Mouse (Mus musculus) heart, postnatal 0 days (tissue): ENCODE results near the gene Gprc5b. TPM values are rescaled to one million over a fixed set of nuclear protein-coding genes. Genes with fewer than 3 reads are reported as not detected.

ENCODE experiments used
- ATAC-seq: fragments of 200-750 bp; cut with Nextera tagmentation; 2 replicates; pipeline ENCODE4 v1.8.0; 2017; ENCODE audit warnings: low read depth, moderate number of reproducible peaks, moderate library complexity; ENCODE audit not compliant: insufficient read depth
- DNase-seq: peaks from one replicate; pipeline ENCODE4 v3.0.0-alpha.2; 2016; ENCODE audit warnings: low spot score
- H3K27ac ChIP-seq: fragments of 300-500 bp; sonication (generic); 2 replicates; pipeline ENCODE4 v1.5.1; 2014; ENCODE audit warnings: low read depth, mild to moderate bottlenecking
- H3K27me3 ChIP-seq: fragments of 300-500 bp; sonication (generic); 2 replicates; pipeline ENCODE4 v1.6.1; 2014; ENCODE audit warnings: low read length, mixed read lengths; ENCODE audit not compliant: control insufficient read depth, insufficient read depth
- H3K36me3 ChIP-seq: fragments of 300-500 bp; sonication (generic); replicated peaks from 2 replicates; pipeline ENCODE4 v1.6.1; 2014; ENCODE audit warnings: low read length, mixed read lengths; ENCODE audit not compliant: control insufficient read depth, insufficient read depth
- H3K4me1 ChIP-seq: fragments of 300-500 bp; sonication (generic); 2 replicates; pipeline ENCODE4 v1.6.1; 2014; ENCODE audit warnings: antibody characterized with exemption; ENCODE audit not compliant: control insufficient read depth, insufficient read depth
- H3K4me2 ChIP-seq: fragments of 300-500 bp; sonication (generic); 2 replicates; pipeline ENCODE4 v1.6.1; 2014; ENCODE audit warnings: low read depth, mild to moderate bottlenecking, low read length, moderate library complexity
- H3K4me3 ChIP-seq: fragments of 300-500 bp; sonication (generic); 2 replicates; pipeline ENCODE4 v1.5.1; 2014; ENCODE audit warnings: low read depth, low read length
- H3K9ac ChIP-seq: fragments of 300-500 bp; sonication (generic); replicated peaks from 2 replicates; pipeline ENCODE4 v1.6.1; 2014; ENCODE audit warnings: low read depth, low read length, mixed read lengths
- H3K9me3 ChIP-seq: fragments of 300-500 bp; sonication (generic); replicated peaks from 2 replicates; pipeline ENCODE4 v1.6.1; 2016; ENCODE audit warnings: low read length; ENCODE audit not compliant: control insufficient read depth
- CTCF ChIP-seq: IDR thresholded peaks from 2 replicates; pipeline ENCODE4 v1.5.1; 2016; ENCODE audit warnings: antibody characterized with exemption, control low read depth, low read depth
- EP300 ChIP-seq: IDR thresholded peaks from 2 replicates; pipeline ENCODE4 v1.6.1; 2016; ENCODE audit warnings: antibody characterized with exemption, low read depth
- WGBS: fragments of 180-500 bp; shearing (Covaris S2); extraction: QIAGEN DNeasy Blood & Tissue Kit; methylation state at CpG from one replicate; pipeline ENCODE4 v1.1.7; 2014; 5-methylcytosine and 5-hydroxymethylcytosine counted together
- polyA plus RNA-seq: library from polyadenylated mRNA; unstranded; fragments of >200 nt; fragmentation: Nextera tagmentation; extraction: Ambion mirVana; gene quantifications from 2 replicates; pipeline ENCODE4 v1.2.1, GENCODE M21; 2015
- total RNA-seq: library from RNA; depleted of rRNA; stranded (reverse); fragments of >200 nt; gene quantifications from 2 replicates; pipeline ENCODE4 v1.2.3, GENCODE M21; 2014; ENCODE audit warnings: low replicate concordance

The Gprc5b gene
- total and polyA plus RNA-seq, 2 experiments from 2014 or later, result 3.9 to 39.7 TPM

DNA sequence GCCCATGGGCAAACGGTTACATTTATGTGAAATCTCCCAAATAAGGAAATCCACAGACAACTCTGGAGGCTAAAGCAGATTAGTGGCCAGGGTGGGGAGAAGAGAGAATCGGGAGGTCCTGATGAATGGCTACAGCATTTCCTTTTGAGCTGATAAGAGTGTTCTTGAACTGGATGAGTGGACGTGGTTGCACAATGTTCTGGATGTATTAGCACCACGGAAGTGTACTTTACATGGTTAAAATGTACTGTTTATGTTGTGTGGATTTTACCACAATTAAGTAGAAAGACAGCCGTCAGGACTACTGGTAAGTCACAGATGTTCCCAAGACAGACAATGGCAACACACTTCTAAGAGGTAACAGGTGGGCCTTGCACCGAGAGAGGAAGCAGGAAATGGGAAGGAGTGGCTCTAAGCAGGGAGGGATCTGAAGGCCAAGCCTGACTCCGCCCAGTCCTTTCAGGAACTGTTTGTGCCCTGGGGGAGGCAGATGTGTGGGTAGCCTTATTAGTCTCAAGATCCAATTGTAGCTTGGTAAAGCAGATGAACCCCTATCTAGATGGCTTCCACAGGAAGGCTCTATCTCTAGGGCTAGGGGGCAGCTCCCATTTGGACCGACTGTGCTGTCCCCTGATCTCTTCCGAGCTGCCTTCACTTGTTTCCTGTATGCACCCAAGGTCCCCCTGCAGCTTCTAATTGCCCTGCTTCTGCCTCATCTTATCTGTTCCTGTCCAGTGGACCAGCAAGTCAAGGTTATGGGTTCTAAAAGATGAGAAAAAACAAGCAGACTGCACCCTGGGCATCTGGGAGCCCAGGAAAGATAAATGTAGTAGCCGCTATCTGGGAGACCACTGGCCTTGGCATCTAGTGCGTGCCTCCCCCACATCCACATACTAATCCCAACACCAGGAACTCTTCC is 57.3 kb downstream of the Gprc5b start:
- Histone ChIP-seq H3K4me3 (no peak overlapping the region), H3K27me3 (no peaks in the 10 kb centered on the region), H3K4me1 (no peaks in the 10 kb centered on the region; the same call in 1 of the 2 replicates), H3K36me3 (no peaks in the 10 kb centered on the region), H3K9ac (no peak overlapping the region), H3K4me2 (no peak overlapping the region), H3K27ac (no peak overlapping the region), H3K9me3 (no peaks in the 10 kb centered on the region)
- no peak for TF ChIP-seq EP300
- TF ChIP-seq CTCF, result no peak
- 53% methylated on average over 11 of the region's 11 CpGs for WGBS
- ATAC-seq (no peak), DNase-seq (no peak)

DNA sequence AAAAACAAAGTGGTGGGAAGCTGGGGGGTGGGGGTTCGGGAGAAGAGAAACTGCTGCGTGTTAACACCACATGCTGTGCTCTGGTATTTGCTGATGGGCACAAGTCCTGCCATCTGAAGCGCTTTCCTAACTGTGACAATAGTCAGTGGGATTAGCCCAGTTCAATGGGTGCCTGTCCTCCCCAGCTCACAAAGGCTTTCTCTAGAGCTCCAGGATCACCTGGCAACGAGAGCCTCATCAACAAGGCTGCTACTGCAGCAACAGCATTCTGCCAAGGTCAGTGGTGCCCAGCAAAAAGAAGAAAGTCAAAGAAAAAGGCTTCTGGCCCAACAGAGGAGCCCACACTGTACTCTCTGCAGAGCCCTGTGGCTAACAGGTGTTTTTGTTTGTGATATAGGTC is 58.2 kb downstream of the Gprc5b start:
- Histone ChIP-seq H3K4me3 (no peak overlapping the region), H3K4me2 (no peak overlapping the region), H3K27ac (no peak overlapping the region), H3K9me3 (no peaks in the 10 kb centered on the region), H3K9ac (no peak overlapping the region), H3K27me3 (no peaks in the 10 kb centered on the region), H3K4me1 (no peaks in the 10 kb centered on the region; the same call in 1 of the 2 replicates), H3K36me3 (no peaks in the 10 kb centered on the region)
- no peak for ATAC-seq
- 50% methylated on average over 4 of the region's 4 CpGs for WGBS
- no peak for DNase-seq
- TF ChIP-seq EP300 (no peak), CTCF (no peak)

DNA sequence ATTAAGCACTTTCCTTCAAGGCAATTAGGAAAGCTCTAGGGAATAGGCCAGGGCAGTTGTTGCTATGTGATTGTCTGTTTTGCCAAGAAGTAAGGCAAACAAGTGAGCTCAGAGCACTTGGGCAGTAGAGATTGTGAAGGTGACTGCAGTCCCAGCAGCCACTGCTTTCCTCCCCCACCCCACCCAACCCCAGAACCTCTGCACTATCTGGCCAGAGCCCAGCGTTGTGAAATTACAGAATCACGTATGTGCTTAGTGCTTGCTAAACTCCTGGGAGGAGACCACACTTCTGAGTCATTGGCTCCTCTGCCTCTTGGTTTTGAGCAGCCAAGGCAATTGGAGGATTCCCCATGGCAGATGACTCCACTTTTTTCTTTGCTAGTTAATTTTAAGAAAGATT is 59.7 kb downstream of the Gprc5b start:
- H3K4me1 ChIP-seq, result peaks cover 3% of the 10 kb centered on the region
- H3K9ac ChIP-seq, result no peak overlapping the region
- no peaks in the 10 kb centered on the region for H3K27me3 ChIP-seq
- peak overlapping the region; percentile 34; the same call in 1 of the 2 replicates for H3K27ac ChIP-seq
- H3K36me3 ChIP-seq, result no peaks in the 10 kb centered on the region
- no peak overlapping the region for H3K4me2 ChIP-seq
- peak; percentile 47; the same call in 1 of the 2 replicates for ATAC-seq
- no peaks in the 10 kb centered on the region for H3K9me3 ChIP-seq
- DNase-seq, result peak; percentile 52
- TF ChIP-seq EP300 (no peak), CTCF (no peak)
- WGBS, result 35% methylated on average over 2 of the region's 2 CpGs
- H3K4me3 ChIP-seq, result no peak overlapping the region

DNA sequence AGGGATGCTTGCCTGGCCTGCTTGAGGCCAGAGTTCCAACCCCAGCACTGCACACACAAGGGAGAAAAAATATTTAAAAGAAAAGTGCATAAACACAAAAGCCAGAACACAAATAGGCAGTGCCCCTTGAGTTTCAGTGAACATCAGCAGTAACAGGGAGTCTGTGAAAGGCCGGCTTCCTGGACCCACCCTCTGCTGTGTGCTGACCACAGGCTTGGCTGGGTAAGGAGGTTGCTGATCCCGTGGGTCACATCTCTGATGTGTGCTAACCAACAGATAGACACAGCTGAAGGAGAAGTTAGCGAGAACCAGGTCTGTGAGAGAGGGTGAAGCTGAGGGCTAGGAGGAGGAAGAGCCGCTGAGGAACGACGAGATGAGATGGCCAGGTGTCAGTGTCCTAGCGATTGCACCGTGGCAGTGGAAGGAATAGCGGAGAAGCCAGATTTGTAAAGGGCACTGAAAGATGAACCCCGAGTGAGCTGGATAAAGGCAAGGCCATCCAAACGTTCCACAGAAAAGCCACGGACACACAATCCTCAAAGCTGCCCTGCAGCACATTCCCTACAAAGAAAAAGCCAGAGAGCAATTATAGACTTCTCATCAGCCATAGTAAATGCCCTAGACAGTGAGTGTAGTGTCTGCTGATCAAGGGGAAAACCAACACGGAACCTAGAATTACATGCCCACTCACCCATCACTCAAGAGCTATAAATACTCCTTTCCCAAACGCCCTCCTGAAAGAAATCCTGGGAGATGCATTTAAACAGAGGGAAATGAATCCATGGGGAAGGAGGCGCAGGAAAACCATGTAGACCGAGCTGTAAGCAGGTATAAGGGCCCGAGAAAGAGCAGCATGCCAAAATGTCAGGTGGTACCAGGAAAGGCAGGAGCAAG is 63.3 kb downstream of the Gprc5b start:
- Histone ChIP-seq H3K27me3 (no peaks in the 10 kb centered on the region), H3K4me3 (no peak overlapping the region), H3K4me2 (no peak overlapping the region), H3K27ac (0 out of 2 replicates have a peak overlapping the region, but pooled peaks have one; percentile 9), H3K9ac (no peak overlapping the region), H3K9me3 (no peaks in the 10 kb centered on the region), H3K4me1 (peaks cover 13% of the 10 kb centered on the region), H3K36me3 (no peaks in the 10 kb centered on the region)
- WGBS, result 76% methylated on average over 17 of the region's 17 CpGs
- ATAC-seq (no peak), DNase-seq (no peak)
- TF ChIP-seq CTCF, result no peak

DNA sequence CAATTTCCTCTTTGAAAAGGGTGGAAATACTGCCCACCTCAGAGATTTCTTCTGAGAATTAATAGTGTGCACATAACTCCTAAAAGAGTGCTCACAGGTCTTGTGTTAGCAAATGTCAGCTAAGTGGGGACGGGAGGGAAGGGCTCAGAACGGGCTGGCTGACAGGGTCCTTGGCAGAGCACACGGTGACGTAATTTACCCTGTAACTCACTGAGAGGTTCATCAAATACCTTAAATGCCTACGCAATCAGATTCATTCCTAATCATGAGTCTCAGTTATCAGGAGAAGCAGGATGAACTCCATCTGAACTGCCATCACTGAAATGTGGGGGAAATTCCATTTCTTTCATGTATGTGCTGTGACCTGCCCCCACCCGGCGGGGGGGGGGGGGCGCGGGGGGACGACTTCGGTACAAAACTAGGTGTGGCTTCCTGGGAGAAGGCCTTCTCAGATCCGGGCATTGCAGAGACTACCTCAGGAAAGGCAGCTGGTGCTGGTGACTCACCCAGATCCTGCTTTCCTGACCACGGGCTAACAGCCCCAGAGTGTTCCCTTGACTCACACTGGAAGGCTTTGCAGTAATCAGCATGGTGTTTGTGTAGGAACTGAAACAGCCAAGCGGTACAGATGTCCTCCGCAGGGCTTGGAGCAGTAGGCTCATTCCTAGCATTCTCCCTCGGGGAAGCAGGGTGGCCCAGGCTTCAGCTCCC is 65.3 kb downstream of the Gprc5b start:
- peak; percentile 88 for ATAC-seq
- 0 out of 2 replicates have a peak overlapping the region, but pooled peaks have one; percentile 9 for H3K9ac ChIP-seq

More for the DNA sequence above, 65.3 kb downstream of the Gprc5b start:
- no peak for TF ChIP-seq EP300
- no peak for TF ChIP-seq CTCF
- no peaks in the 10 kb centered on the region for H3K9me3 ChIP-seq
- no peak overlapping the region for H3K4me3 ChIP-seq
- peak overlapping the region; percentile 88 for H3K27ac ChIP-seq
- WGBS, result 4% methylated on average over 16 of the region's 16 CpGs
- DNase-seq, result peak; percentile 83
- peaks cover 13% of the 10 kb centered on the region for H3K4me1 ChIP-seq
- no peaks in the 10 kb centered on the region for H3K36me3 ChIP-seq
- no peaks in the 10 kb centered on the region for H3K27me3 ChIP-seq
- H3K4me2 ChIP-seq, result peak overlapping the region; percentile 39
